Mouse (Mus musculus) heart, postnatal 0 days (tissue): Measurements from ENCODE around the gene Bub1.

Experiments used
- CTCF ChIP-seq: IDR thresholded peaks from 2 replicates; pipeline ENCODE4 v1.5.1; 2016; ENCODE audit warnings: antibody characterized with exemption, control low read depth, low read depth
- EP300 ChIP-seq: IDR thresholded peaks from 2 replicates; pipeline ENCODE4 v1.6.1; 2016; ENCODE audit warnings: antibody characterized with exemption, low read depth

DNA sequence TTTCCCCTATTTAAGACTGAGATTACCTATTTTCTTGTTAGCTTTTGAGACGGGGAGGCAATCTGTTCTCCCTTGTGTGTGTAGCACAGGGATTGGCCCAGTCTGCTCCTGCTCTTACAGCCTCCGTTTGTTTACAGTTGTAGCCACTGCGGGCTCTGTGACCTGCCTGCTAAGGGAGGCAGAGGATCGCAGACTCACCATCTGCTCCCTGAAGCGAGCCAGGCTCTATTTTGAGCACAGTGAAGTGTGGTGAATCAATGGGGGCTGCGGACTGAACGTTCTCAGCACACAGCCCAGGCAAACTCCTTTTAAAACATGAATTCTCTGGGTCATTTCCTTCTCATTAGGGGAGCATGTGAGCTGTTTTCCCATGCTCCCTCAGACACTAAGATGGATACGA, 74.5 kb downstream of the Bub1 start:
- no peak for TF ChIP-seq CTCF
- TF ChIP-seq EP300 = no peak
